Mouse (Mus musculus): ENCODE measurements around the gene Kbtbd6. TPM values are rescaled to one million over a fixed set of nuclear protein-coding genes. Genes with fewer than 3 reads are reported as not detected.
"Not testable (repeated sequence)": the region's sequence is repeated elsewhere in the genome, so short reads cannot be mapped to it uniquely, and the experiment has no call there.

Gene Kbtbd6
- 1.4 and 1.7 TPM in 2 replicates for polyA plus RNA-seq (2014; fragmentation: Nextera tagmentation; extraction: Ambion mirVana)

DNA sequence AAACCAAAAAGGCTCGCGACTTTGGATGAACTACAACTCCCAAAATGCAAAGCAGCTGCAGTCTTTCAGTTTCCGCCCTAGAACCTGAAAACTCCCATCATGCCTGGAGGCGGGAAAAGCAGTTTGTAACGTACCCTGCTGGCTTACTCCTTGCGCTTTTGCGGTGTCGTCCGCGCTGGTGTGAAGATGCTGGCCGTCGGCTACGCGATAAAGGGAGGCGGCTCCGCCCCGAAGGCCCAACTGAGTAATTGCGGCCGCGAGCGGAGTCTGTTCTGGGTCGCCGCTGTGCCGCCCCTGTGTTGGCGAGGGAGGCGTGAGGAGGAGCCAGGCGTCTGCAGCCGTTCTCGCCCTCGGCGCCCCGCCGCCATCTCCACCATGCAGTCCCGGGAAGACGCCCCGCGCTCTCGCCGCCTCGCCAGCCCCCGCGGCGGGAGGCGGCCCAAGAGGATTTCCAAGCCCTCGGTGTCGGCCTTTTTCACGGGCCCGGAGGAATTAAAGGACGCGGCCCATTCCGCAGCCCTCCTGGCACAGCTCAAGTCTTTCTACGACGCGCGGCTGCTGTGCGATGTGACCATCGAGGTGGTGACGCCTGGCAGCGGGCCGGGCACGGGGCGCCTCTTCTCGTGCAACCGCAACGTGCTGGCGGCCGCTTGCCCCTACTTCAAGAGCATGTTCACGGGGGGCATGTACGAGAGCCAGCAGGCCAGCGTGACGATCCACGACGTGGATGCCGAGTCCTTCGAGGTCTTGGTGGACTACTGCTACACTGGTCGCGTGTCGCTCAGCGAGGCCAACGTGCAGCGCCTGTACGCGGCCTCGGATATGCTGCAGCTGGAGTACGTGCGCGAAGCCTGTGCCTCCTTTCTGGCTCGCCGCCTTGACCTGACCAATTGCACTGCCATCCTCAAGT, at the start of gene Kbtbd6:
Kbtbd6 (plus strand) TSS at position 155 of the 910 bp plus-strand sequence.
- peak; percentile 85 for ATAC-seq (ENCODE audit: insufficient number of reproducible peaks, insufficient read depth, low FRiP score, low read depth)
- H3K9ac ChIP-seq (ENCODE audit: low read length) = peak within 1 kb of the TSS; percentile 62
- not testable (repeated sequence) for H3K9me3 ChIP-seq (ENCODE audit: control insufficient read depth, low read length); H3K4me1 ChIP-seq (ENCODE audit: control insufficient read depth in 2 of 2, insufficient read depth in 2 of 2, low read length in 2 of 2); H3K36me3 ChIP-seq (ENCODE audit: control insufficient read depth, insufficient read depth, low read length); H3K27me3 ChIP-seq (ENCODE audit: control insufficient read depth, insufficient read depth, low read length)
- H3K4me2 ChIP-seq (ENCODE audit: low read length) = peak within 1 kb of the TSS; percentile 61
- peak within 1 kb of the TSS; percentile 7 to 54; a peak in 2 of 4 replicates for H3K27ac ChIP-seq (replicated peaks in 1 of 2; ENCODE audit: control insufficient read depth in 1 of 2, insufficient read depth in 1 of 2, low read depth in 2 of 2, low read length in 2 of 2)
- 13% methylated on average over 36 of the region's 89 CpGs for WGBS
- peak within 1 kb of the TSS; percentile 48 to 66 for H3K4me3 ChIP-seq (ENCODE audit: control insufficient read depth in 1 of 2, insufficient read depth in 1 of 2, low read depth in 1 of 2, low read length in 2 of 2)

DNA sequence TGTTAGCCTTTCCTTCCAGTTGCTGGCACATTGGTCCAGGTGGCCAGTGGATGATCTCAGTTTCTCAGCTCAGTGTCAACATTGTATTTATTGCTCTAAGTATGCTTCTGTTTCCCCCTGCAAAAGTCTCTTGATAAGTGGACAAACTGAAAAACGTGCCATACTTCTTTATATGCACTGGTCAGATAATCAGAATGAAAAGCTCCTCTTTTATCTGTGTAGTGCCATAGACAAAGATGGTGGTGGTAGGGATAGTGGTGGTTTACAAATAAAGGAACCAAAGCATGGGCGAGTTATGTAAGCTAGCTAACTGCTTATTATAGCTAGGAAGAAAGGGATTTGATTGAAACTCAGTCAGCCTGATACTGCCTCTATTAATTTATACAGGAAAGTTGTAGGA, 44.0 kb upstream of the Kbtbd6 start:
- H3K9ac ChIP-seq (ENCODE audit: low read length) = no peak overlapping the region
- no peak overlapping the region for H3K4me3 ChIP-seq (ENCODE audit: control insufficient read depth in 1 of 2, insufficient read depth in 1 of 2, low read depth in 1 of 2, low read length in 2 of 2)
- no peak overlapping the region for H3K4me2 ChIP-seq (ENCODE audit: low read length)
- no peaks in the 10 kb centered on the region for H3K4me1 ChIP-seq (ENCODE audit: control insufficient read depth in 2 of 2, insufficient read depth in 2 of 2, low read length in 2 of 2)
- H3K27ac ChIP-seq (replicated peaks in 1 of 2; ENCODE audit: control insufficient read depth in 1 of 2, insufficient read depth in 1 of 2, low read depth in 2 of 2, low read length in 2 of 2) = no peak overlapping the region
- peaks cover 33% of the 10 kb centered on the region for H3K36me3 ChIP-seq (ENCODE audit: control insufficient read depth, insufficient read depth, low read length)
- H3K9me3 ChIP-seq (ENCODE audit: control insufficient read depth, low read length) = no peaks in the 10 kb centered on the region
- 69% methylated on average over 2 of the region's 2 CpGs for WGBS
- ATAC-seq (ENCODE audit: insufficient number of reproducible peaks, insufficient read depth, low FRiP score, low read depth) = no peak
- no peaks in the 10 kb centered on the region for H3K27me3 ChIP-seq (ENCODE audit: control insufficient read depth, insufficient read depth, low read length)

- H3K4me3 ChIP-seq (ENCODE audit: control insufficient read depth in 1 of 2, insufficient read depth in 1 of 2, low read depth in 1 of 2, low read length in 2 of 2) = no peak overlapping the region
- no peaks in the 10 kb centered on the region for H3K27me3 ChIP-seq (ENCODE audit: control insufficient read depth, insufficient read depth, low read length)
- H3K9ac ChIP-seq (ENCODE audit: low read length) = no peak overlapping the region
- no peak overlapping the region for H3K27ac ChIP-seq (replicated peaks in 1 of 2; ENCODE audit: control insufficient read depth in 1 of 2, insufficient read depth in 1 of 2, low read depth in 2 of 2, low read length in 2 of 2)
- H3K36me3 ChIP-seq (ENCODE audit: control insufficient read depth, insufficient read depth, low read length) = peaks cover 33% of the 10 kb centered on the region
- no peak for ATAC-seq (ENCODE audit: insufficient number of reproducible peaks, insufficient read depth, low FRiP score, low read depth)
- no peaks in the 10 kb centered on the region for H3K9me3 ChIP-seq (ENCODE audit: control insufficient read depth, low read length)
- 80% methylated on average over 6 of the region's 6 CpGs for WGBS
- no peaks in the 10 kb centered on the region for H3K4me1 ChIP-seq (ENCODE audit: control insufficient read depth in 2 of 2, insufficient read depth in 2 of 2, low read length in 2 of 2)
- no peak overlapping the region for H3K4me2 ChIP-seq (ENCODE audit: low read length)
Observed at GRCm38 (mm10) chr14:79409278-79409830, 42.3 kb upstream of the Kbtbd6 start.

DNA sequence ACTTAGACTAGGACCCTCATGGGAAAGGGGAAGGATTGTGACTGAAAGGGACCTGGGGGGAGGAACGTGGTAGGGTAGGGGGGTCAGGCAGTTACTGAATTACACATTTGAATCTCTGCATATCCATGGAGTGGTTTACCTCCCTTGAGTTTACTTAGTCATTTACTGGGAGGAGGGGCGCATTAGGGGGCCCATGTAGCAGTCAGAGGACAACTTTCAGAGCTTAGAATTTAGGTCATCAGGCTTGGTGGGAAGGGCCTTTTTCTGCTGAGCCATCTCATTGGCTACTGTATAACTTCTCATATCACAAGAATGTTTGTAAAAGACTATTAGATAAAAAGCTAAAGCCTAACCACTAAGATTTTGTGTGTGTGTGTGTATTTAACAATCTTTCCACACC, 41.0 kb upstream of the Kbtbd6 start:
- ATAC-seq (ENCODE audit: insufficient number of reproducible peaks, insufficient read depth, low FRiP score, low read depth) = no peak
- Histone ChIP-seq H3K4me1 (ENCODE audit: control insufficient read depth in 2 of 2, insufficient read depth in 2 of 2, low read length in 2 of 2) (no peaks in the 10 kb centered on the region), H3K27me3 (ENCODE audit: control insufficient read depth, insufficient read depth, low read length) (no peaks in the 10 kb centered on the region), H3K4me2 (ENCODE audit: low read length) (no peak overlapping the region), H3K27ac (replicated peaks in 1 of 2; ENCODE audit: control insufficient read depth in 1 of 2, insufficient read depth in 1 of 2, low read depth in 2 of 2, low read length in 2 of 2) (no peak overlapping the region), H3K9me3 (ENCODE audit: control insufficient read depth, low read length) (no peaks in the 10 kb centered on the region), H3K4me3 (ENCODE audit: control insufficient read depth in 1 of 2, insufficient read depth in 1 of 2, low read depth in 1 of 2, low read length in 2 of 2) (no peak overlapping the region), H3K36me3 (ENCODE audit: control insufficient read depth, insufficient read depth, low read length) (peaks cover 33% of the 10 kb centered on the region), H3K9ac (ENCODE audit: low read length) (no peak overlapping the region)
- 69% methylated on average over 2 of the region's 2 CpGs for WGBS

GRCm38 (mm10) chr14:79413121-79413520, 38.5 kb upstream of the Kbtbd6 start:
- ATAC-seq (ENCODE audit: insufficient number of reproducible peaks, insufficient read depth, low FRiP score, low read depth) = no peak
- no peak overlapping the region for H3K9ac ChIP-seq (ENCODE audit: low read length)
- no peak overlapping the region for H3K4me3 ChIP-seq (ENCODE audit: control insufficient read depth in 1 of 2, insufficient read depth in 1 of 2, low read depth in 1 of 2, low read length in 2 of 2)
- no peaks in the 10 kb centered on the region for H3K9me3 ChIP-seq (ENCODE audit: control insufficient read depth, low read length)
- peaks cover 26% of the 10 kb centered on the region for H3K36me3 ChIP-seq (ENCODE audit: control insufficient read depth, insufficient read depth, low read length)
- H3K27ac ChIP-seq (replicated peaks in 1 of 2; ENCODE audit: control insufficient read depth in 1 of 2, insufficient read depth in 1 of 2, low read depth in 2 of 2, low read length in 2 of 2) = no peak overlapping the region
- H3K4me2 ChIP-seq (ENCODE audit: low read length) = no peak overlapping the region
- H3K4me1 ChIP-seq (ENCODE audit: control insufficient read depth in 2 of 2, insufficient read depth in 2 of 2, low read length in 2 of 2) = no peaks in the 10 kb centered on the region
- WGBS = 90% methylated on average over 6 of the region's 6 CpGs
- H3K27me3 ChIP-seq (ENCODE audit: control insufficient read depth, insufficient read depth, low read length) = no peaks in the 10 kb centered on the region

GRCm38 (mm10) chr14:79420083-79420685, 31.5 kb upstream of the Kbtbd6 start:
- Histone ChIP-seq H3K9me3 (ENCODE audit: control insufficient read depth, low read length) (no peaks in the 10 kb centered on the region), H3K27ac (replicated peaks in 1 of 2; ENCODE audit: control insufficient read depth in 1 of 2, insufficient read depth in 1 of 2, low read depth in 2 of 2, low read length in 2 of 2) (no peak overlapping the region), H3K4me1 (ENCODE audit: control insufficient read depth in 2 of 2, insufficient read depth in 2 of 2, low read length in 2 of 2) (no peaks in the 10 kb centered on the region), H3K27me3 (ENCODE audit: control insufficient read depth, insufficient read depth, low read length) (no peaks in the 10 kb centered on the region), H3K4me2 (ENCODE audit: low read length) (no peak overlapping the region), H3K4me3 (ENCODE audit: control insufficient read depth in 1 of 2, insufficient read depth in 1 of 2, low read depth in 1 of 2, low read length in 2 of 2) (no peak overlapping the region), H3K36me3 (ENCODE audit: control insufficient read depth, insufficient read depth, low read length) (peaks cover 43% of the 10 kb centered on the region), H3K9ac (ENCODE audit: low read length) (no peak overlapping the region)
- no peak for ATAC-seq (ENCODE audit: insufficient number of reproducible peaks, insufficient read depth, low FRiP score, low read depth)
- 73% methylated on average over 20 of the region's 20 CpGs for WGBS

GRCm38 (mm10) chr14:79425979-79426729, 25.5 kb upstream of the Kbtbd6 start, which contains the start of gene Kbtbd7:
Gene Kbtbd7 (plus strand): TSS chr14:79426511.
- Histone ChIP-seq H3K9ac (ENCODE audit: low read length) (peak within 1 kb of the TSS; percentile 72), H3K4me2 (ENCODE audit: low read length) (peak within 1 kb of the TSS; percentile 62), H3K9me3 (ENCODE audit: control insufficient read depth, low read length) (peaks cover 12% of the 10 kb centered on the region), H3K36me3 (ENCODE audit: control insufficient read depth, insufficient read depth, low read length) (peaks cover 15% of the 10 kb centered on the region), H3K4me3 (ENCODE audit: control insufficient read depth in 1 of 2, insufficient read depth in 1 of 2, low read depth in 1 of 2, low read length in 2 of 2) (peak within 1 kb of the TSS; percentile 39 to 70), H3K27me3 (ENCODE audit: control insufficient read depth, insufficient read depth, low read length) (no peaks in the 10 kb centered on the region), H3K4me1 (ENCODE audit: control insufficient read depth in 2 of 2, insufficient read depth in 2 of 2, low read length in 2 of 2) (peaks cover 0 to 3% of the 10 kb centered on the region in 2 experiments; a peak in 1 of 4 replicates), H3K27ac (replicated peaks in 1 of 2; ENCODE audit: control insufficient read depth in 1 of 2, insufficient read depth in 1 of 2, low read depth in 2 of 2, low read length in 2 of 2) (peak within 1 kb of the TSS; percentile 83 to 95)
- peak; percentile 99 for ATAC-seq (ENCODE audit: insufficient number of reproducible peaks, insufficient read depth, low FRiP score, low read depth)
- under 1% methylated on average over 37 of the region's 44 CpGs for WGBS

Data from heart, embryonic 14.5 days (tissue).